Mouse (Mus musculus): ENCODE data around the gene Pom121l12. TPM values are rescaled to one million over a fixed set of nuclear protein-coding genes. Genes with fewer than 3 reads are reported as not detected.

Gene Pom121l12
- not detected in 2 replicates for polyA plus RNA-seq (2012; rRNA removed)

DNA sequence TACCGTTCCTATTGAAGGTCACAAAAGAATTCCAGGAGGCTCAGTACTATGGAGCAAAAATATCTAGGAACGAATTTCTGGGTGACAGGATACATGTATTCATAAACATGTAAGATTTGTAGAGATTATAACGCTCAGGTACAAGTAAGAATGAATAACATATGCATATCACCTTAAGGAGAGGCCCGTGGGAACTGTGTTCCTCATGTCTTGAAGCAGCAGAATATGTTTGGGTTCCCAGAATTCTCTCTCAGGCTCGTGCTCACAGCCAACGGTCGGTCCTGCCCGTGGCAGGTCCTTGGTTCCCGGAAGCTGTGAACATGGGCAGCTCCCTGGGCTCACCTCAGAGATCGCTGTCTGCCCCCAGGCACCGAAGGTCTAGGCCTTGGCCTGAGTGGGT lies at the start of gene Pom121l12:
TSS of gene Pom121l12 (plus strand) at position 301 of the 400 bp plus-strand sequence.
- no peak for DNase-seq
- 83% methylated on average over 11 of the region's 11 CpGs for WGBS
- TF ChIP-seq CTCF (IDR thresholded peaks at IDR 0.05; ENCODE audit: insufficient read depth, low read length) (no peak), POLR2A (IDR thresholded peaks at IDR 0.05; ENCODE audit: borderline replicate concordance, extremely low read depth, low read depth, low read length) (no peak)
- Histone ChIP-seq H3K4me1 (ENCODE audit: control insufficient read depth, insufficient read depth, low read length) (no peaks in the 10 kb centered on the region), H3K4me3 (replicated peaks; ENCODE audit: extremely low read depth, low read depth, low read length) (no peak within 1 kb of the TSS)

DNA sequence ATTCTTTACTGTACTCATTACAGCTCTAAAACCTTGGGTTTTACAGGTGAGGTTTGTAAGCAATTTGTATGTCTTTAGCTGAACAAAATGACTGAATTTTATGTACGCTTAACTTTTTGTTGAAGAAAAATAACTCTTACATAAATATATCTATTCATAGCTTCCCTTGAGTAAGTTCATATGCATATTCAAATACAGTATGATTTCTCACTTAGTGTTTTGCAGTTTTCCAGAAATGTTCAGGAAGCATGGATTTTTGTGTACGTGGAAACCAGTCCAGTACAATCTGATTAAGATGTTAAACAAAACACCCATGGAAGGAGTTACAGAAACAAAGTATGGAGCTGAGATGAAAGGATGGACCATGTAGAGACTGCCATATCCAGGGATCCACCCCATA lies 12.8 kb downstream of the Pom121l12 start:
- TF ChIP-seq CTCF (IDR thresholded peaks at IDR 0.05; ENCODE audit: insufficient read depth, low read length) (no peak), POLR2A (IDR thresholded peaks at IDR 0.05; ENCODE audit: borderline replicate concordance, extremely low read depth, low read depth, low read length) (no peak)
- Histone ChIP-seq H3K4me3 (replicated peaks; ENCODE audit: extremely low read depth, low read depth, low read length) (no peak overlapping the region), H3K4me1 (ENCODE audit: control insufficient read depth, insufficient read depth, low read length) (no peaks in the 10 kb centered on the region)
- DNase-seq, result no peak
- 81% methylated on average over 2 of the region's 2 CpGs for WGBS
